Mouse (Mus musculus): ENCODE results near the gene Pole3.

Pole3 gene

GRCm38 (mm10) chr4:62518416-62519121 lies 6.3 kb downstream of the Pole3 start:
- DNase-seq (ENCODE audit: low spot score), result no peak

GRCm38 (mm10) chr4:62517538-62518415 lies 7.1 kb downstream of the Pole3 start:
- no peak for DNase-seq (ENCODE audit: low spot score)

- DNase-seq (ENCODE audit: low spot score), result peak; percentile 32
Measured at GRCm38 (mm10) chr4:62517046-62517445, 7.8 kb downstream of the Pole3 start.

GRCm38 (mm10) chr4:62516579-62516978 lies 8.3 kb downstream of the Pole3 start:
- DNase-seq (ENCODE audit: low spot score), result peak; percentile 69

GRCm38 (mm10) chr4:62516079-62516478 lies 8.8 kb downstream of the Pole3 start:
- no peak for DNase-seq (ENCODE audit: low spot score)

GRCm38 (mm10) chr4:62515490-62515889 lies 9.4 kb downstream of the Pole3 start:
- peak; percentile 32 for DNase-seq (ENCODE audit: low spot score)

- no peak for DNase-seq (ENCODE audit: low spot score)
Measured at GRCm38 (mm10) chr4:62514995-62515394, 9.9 kb downstream of the Pole3 start.

- no peak for DNase-seq (ENCODE audit: low spot score)
Measured at GRCm38 (mm10) chr4:62513998-62514506, 10.8 kb downstream of the Pole3 start.

GRCm38 (mm10) chr4:62509946-62510345 lies 14.9 kb downstream of the Pole3 start:
- no peak for DNase-seq (ENCODE audit: low spot score)

- DNase-seq (ENCODE audit: low spot score), result no peak
Measured at GRCm38 (mm10) chr4:62508839-62509238, 16.0 kb downstream of the Pole3 start.

GRCm38 (mm10) chr4:62506798-62507197 lies 18.1 kb downstream of the Pole3 start:
- DNase-seq (ENCODE audit: low spot score), result no peak

- no peak for DNase-seq (ENCODE audit: low spot score)
Measured at GRCm38 (mm10) chr4:62505991-62506390, 18.9 kb downstream of the Pole3 start.

- DNase-seq (ENCODE audit: low spot score), result no peak
Measured at GRCm38 (mm10) chr4:62503374-62503970, 21.4 kb downstream of the Pole3 start, which contains the start of gene Hdhd3. Hdhd3 (minus strand) TSS chr4:62503467.

GRCm38 (mm10) chr4:62502969-62503368 lies 21.9 kb downstream of the Pole3 start:
- DNase-seq (ENCODE audit: low spot score), result no peak

- DNase-seq (ENCODE audit: low spot score), result peak; percentile 73
Measured at GRCm38 (mm10) chr4:62501964-62502732, 22.7 kb downstream of the Pole3 start.

GRCm38 (mm10) chr4:62501534-62501933 lies 23.3 kb downstream of the Pole3 start:
- DNase-seq (ENCODE audit: low spot score), result no peak

- DNase-seq (ENCODE audit: low spot score), result no peak
Measured at GRCm38 (mm10) chr4:62500799-62501198, 24.1 kb downstream of the Pole3 start.

- DNase-seq (ENCODE audit: low spot score), result no peak
Measured at GRCm38 (mm10) chr4:62496815-62497214, 28.1 kb downstream of the Pole3 start.

- DNase-seq (ENCODE audit: low spot score), result no peak
Measured at GRCm38 (mm10) chr4:62495946-62496345, 28.9 kb downstream of the Pole3 start.

GRCm38 (mm10) chr4:62494230-62494629 lies 30.6 kb downstream of the Pole3 start:
- no peak for DNase-seq (ENCODE audit: low spot score)

GRCm38 (mm10) chr4:62492682-62493081 lies 32.2 kb downstream of the Pole3 start:
- no peak for DNase-seq (ENCODE audit: low spot score)

GRCm38 (mm10) chr4:62487914-62488313 lies 37.0 kb downstream of the Pole3 start:
- no peak for DNase-seq (ENCODE audit: low spot score)

All from spleen, adult 12 weeks (tissue).